Mouse (Mus musculus) erythroblast, embryonic 14.5 days (primary cell): Measurements from ENCODE around the gene Dctn1.

Experiments used
- GATA1 ChIP-seq: IDR thresholded peaks from 2 replicates; pipeline ENCODE4 v1.6.1; 2012; ENCODE audit warnings: low read length, inconsistent platforms, mixed read lengths
- TAL1 ChIP-seq: IDR thresholded peaks from 3 replicates; pipeline ENCODE4 v1.6.1; 2012; ENCODE audit warnings: low read length, inconsistent platforms, mixed read lengths

DNA sequence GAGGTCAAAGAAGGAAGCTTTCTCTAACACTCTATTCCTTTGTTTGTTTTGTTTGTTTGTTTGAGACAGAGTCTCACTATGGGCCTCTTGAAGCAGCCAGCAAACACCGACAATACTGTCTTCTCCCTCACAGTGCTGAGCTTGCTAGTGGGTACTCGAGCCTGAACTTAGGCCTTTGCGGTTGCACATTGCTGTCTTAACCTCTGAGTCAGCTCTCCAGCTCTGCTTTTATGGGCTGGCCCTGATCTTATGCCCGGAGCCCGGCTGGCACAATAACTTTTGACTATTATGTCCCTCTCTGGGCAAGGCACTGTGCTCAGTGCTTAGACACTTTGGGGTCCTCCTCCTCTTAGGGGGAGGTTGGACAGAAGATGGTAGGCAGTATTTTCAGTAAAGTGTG, 4.2 kb downstream of the Dctn1 start:
- TF ChIP-seq TAL1 (no peak), GATA1 (no peak)
